Mouse (Mus musculus) neutrophil, adult 65 days (primary cell): Measurements from ENCODE around the gene Rsph6a. TPM values are rescaled to one million over a fixed set of nuclear protein-coding genes. Genes with fewer than 3 reads are reported as not detected.

Experiments
- total RNA-seq: library from RNA; stranded (reverse); gene quantifications from 2 replicates; pipeline ENCODE4 v1.2.4, GENCODE M21; 2023

The Rsph6a gene
- not detected in 2 replicates for total RNA-seq

DNA sequence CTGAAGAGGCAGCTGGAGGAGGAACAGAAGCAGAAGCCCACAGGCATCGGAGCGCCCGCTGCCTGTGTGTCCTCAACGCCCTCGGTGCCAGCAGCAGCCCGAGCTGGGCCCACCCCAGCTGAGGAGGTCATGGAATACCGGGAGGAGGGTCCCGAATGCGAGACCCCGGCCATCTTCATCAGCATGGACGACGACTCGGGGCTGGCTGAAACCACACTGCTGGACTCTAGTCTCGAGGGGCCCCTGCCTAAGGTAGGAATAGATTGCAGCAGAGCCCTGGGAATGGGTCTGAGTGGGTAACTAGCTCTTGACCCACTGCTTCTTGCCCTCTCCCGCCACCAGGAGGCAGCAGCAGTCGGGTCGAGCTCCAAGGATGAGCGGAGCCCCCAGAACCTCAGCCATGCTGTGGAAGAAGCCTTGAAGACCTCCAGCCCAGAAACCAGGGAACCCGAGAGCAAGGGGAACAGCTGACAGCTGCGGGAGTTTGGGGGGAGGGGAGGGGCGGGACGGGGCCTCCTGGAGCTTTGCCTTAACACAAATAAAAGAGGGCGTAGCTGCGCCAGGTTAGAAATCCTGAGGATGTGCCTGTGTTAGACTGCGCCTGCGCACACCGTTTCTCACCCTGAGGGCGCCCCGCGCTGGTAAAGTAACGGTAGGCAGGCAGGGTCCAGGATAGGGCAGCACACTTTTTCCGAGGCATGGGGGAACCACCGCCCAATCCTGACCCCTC, at the start of gene Rsph6a:
Gene Rsph6a, plus strand, starts transcription at position 644 of the 730 bp plus-strand sequence.

GRCm38 (mm10) chr7:19023357-19023814, 31.1 kb upstream of the Rsph6a start, which contains the start of gene Foxa3:
Foxa3 (minus strand) TSS chr7:19023538.

GRCm38 (mm10) chr7:19024096-19024506, 30.4 kb upstream of the Rsph6a start, which contains the start of gene Sympk:
Sympk (plus strand) TSS chr7:19024377.

DNA sequence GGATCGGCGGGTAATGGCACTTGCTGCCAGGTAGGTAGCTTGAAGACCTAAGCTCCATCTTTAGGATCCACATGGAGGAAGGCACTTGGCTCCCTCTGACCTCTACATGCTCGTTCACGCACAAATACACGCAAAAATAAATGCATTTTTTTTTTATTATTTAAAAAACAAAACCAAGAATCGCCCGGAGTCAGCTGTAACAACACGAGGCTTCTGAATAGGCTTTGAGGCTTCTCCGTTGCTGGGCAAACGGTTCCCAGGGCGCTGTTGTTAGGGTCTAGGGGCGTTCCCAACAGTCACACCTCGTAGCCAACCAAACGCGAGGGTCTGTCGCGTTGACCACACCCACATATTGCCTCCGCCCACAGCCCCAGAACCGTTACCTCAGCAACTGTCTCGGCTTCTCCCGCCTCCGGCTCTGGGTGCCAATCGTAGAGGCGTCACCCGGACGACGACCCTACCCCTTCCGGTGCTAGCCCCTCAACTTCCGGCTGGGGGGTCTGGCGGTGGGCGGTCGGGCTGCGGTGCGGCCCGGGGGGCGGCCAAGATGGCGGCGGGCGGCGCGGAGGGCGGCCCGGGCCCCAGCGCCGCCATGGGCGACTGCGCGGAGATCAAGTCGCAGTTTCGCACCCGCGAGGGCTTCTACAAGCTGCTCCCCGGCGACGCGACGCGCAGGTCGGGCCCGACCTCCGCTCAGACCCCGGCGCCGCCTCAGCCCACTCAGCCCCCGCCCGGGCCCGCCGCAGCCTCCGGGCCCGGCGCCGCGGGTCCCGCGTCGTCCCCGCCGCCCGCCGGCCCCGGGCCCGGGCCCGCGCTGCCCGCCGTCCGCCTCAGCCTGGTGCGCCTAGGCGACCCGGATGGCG, 21.5 kb downstream of the Rsph6a start, which contains the start of gene Dmwd:
Gene Dmwd, plus strand, starts transcription at position 505 of the 863 bp plus-strand sequence.

GRCm38 (mm10) chr7:19083701-19084100, 29.2 kb downstream of the Rsph6a start, which contains the start of gene Dmpk:
Dmpk (plus strand) TSS chr7:19083849.

GRCm38 (mm10) chr7:19094471-19094825, 40.0 kb downstream of the Rsph6a start, which contains the start of gene Six5:
Six5 (plus strand) TSS chr7:19094594.

GRCm38 (mm10) chr7:19118028-19118771, 63.7 kb downstream of the Rsph6a start, which contains the start of gene Gm4969:
Gm4969 (minus strand) TSS chr7:19118368.

DNA sequence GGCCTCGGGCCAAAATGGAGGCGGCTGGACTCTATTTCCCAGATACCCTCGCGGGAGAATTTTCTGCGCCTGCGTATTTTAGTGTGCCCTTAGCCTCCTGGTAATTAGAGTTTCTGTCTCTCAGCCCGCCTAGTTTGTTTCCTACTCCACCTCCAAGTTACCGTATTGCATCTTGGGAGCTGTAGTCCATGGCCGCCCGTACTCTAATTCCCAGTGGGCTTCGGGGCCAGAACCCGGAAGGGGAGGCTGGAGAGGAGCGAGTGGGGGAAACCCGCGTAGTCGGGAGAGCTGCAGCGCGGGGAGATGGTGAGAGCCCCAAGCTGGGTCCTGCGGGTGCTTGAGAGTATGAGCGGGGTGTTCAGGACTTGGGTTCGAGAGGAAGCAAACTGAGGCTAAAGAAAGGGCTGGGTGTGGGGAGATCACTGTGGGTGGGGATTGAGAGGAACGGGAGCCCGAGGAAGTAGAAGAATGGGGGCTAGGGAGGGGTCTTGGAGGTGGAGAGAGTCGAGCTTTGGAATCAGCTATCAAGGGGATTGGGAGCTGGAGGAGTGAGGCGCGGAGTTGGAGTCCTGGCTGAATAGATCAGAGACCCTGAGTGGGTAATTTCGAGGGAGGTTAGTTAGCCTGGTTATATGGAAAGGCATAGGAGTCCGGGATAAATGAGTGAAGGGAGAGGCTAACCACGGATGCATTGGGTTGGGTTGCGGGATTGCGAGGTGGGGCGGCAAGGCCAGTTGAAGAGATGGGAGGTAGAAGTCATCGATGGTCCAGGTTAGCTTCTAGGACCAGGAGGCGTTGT, 65.3 kb downstream of the Rsph6a start, which contains the start of gene Fbxo46:
Gene Fbxo46, plus strand, starts transcription at position 229 of the 799 bp plus-strand sequence.

Other genes starting within 250 kb of the Rsph6a start
- gene Psg17, start 233.1 kb upstream of the Rsph6a start, total RNA-seq, result not detected in 2 replicates
- gene Mill2, start 214.7 kb upstream of the Rsph6a start, total RNA-seq, result not detected in 2 replicates
- gene Pglyrp1, start 183.4 kb upstream of the Rsph6a start, total RNA-seq, result 2,075 and 2,383 TPM in 2 replicates
- gene Ccdc61, start 144.3 kb upstream of the Rsph6a start, total RNA-seq, result 11.2 and 12.3 TPM in 2 replicates
- not detected in 2 replicates for gene Nova2, start 128.8 kb upstream of the Rsph6a start, total RNA-seq
- not detected in 2 replicates for gene Nanos2, start 67.3 kb upstream of the Rsph6a start, total RNA-seq
- gene Mypop, start 63.4 kb upstream of the Rsph6a start, total RNA-seq, result 0.48 TPM in 1 of 2 replicates, not detected in the other
- gene Irf2bp1, start 50.6 kb upstream of the Rsph6a start, total RNA-seq, result 11.7 and 14.2 TPM in 2 replicates
- not detected in 2 replicates for gene Foxa3, start 31.2 kb upstream of the Rsph6a start, total RNA-seq
- gene Sympk, start 30.3 kb upstream of the Rsph6a start, total RNA-seq, result 48.2 and 50.0 TPM in 2 replicates
- gene Dmwd, start 21.5 kb downstream of the Rsph6a start, total RNA-seq, result 17.9 and 18.4 TPM in 2 replicates
- 3.2 and 5.1 TPM in 2 replicates for gene Dmpk, start 29.2 kb downstream of the Rsph6a start, total RNA-seq
- gene Six5, start 39.9 kb downstream of the Rsph6a start, total RNA-seq, result not detected in 2 replicates
- not detected in 2 replicates for gene Gm4969, start 63.7 kb downstream of the Rsph6a start, total RNA-seq
- gene Fbxo46, start 65.2 kb downstream of the Rsph6a start, total RNA-seq, result 10.8 and 13.2 TPM in 2 replicates
- 9.2 and 15.5 TPM in 2 replicates for gene Qpctl, start 94.6 kb downstream of the Rsph6a start, total RNA-seq
- 23.1 and 30.1 TPM in 2 replicates for gene Snrpd2, start 95.0 kb downstream of the Rsph6a start, total RNA-seq
- gene Gipr, start 111.4 kb downstream of the Rsph6a start, total RNA-seq, result not detected in 2 replicates
- gene Eml2, start 121.7 kb downstream of the Rsph6a start, total RNA-seq, result 66.7 and 67.7 TPM in 2 replicates
- gene Gpr4, start 157.8 kb downstream of the Rsph6a start, total RNA-seq, result 0.14 and 0.25 TPM in 2 replicates
- 23.2 and 33.0 TPM in 2 replicates for gene Opa3, start 173.6 kb downstream of the Rsph6a start, total RNA-seq
- 743 and 770 TPM in 2 replicates for gene Vasp, start 217.1 kb downstream of the Rsph6a start, total RNA-seq
- gene Ppm1n, start 225.4 kb downstream of the Rsph6a start, total RNA-seq, result 1.2 TPM in 2 replicates
- gene Rtn2, start 227.9 kb downstream of the Rsph6a start, total RNA-seq, result not detected in 2 replicates